ENCODE assay signal across 15 mouse cellular contexts in the genomic region with DNA sequence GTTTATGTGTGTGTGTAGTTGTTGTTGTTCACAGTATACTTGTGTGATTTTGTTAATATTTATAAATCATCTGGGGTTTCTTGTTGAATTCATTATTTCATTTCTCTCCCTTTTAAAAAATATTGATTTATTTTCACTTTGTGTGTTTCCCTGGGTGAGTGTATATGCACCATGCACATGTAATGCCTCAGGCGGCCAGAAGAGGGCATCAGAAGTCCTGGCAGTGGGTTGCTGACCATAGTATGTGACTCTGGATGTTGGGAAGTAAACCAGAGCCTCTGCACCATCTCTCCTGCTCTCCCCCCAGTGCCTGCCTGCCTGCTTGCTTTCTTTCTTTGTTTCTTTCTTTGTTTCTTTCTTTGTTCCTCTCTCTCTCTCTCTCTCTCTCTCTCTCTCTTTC. TPM values are rescaled to one million over a fixed set of nuclear protein-coding genes. Genes with fewer than 3 reads are reported as not detected.
DNase-seq lines count a peak whose midpoint lies in the region; ATAC-seq and TF ChIP-seq lines count a peak whose summit lies in the region.
"Had no signal": no experiment of that assay in that cellular context is flagged by ENCODE, and none has a peak within 500 bp of the region (broad histone marks: within the 10 kb centered on the region; RNA-seq: fewer than 3 reads in every experiment).

No protein-coding gene starts in this region.

- no peaks in the 10 kb centered on the region for H3K9me3 ChIP-seq in hindbrain, postnatal 0 days (ENCODE audit: low read length)
- 0 out of 2 replicates have a peak, but pooled peaks cover 2% of the 10 kb centered on the region for H3K9me3 ChIP-seq in hindbrain, embryonic 13.5 days
- no peaks in the 10 kb centered on the region for H3K9me3 ChIP-seq in lung, embryonic 14.5 days (ENCODE audit: low read depth, low read length)
- H3K9me3 ChIP-seq in ES-E14 (ENCODE audit: control insufficient read depth, insufficient read depth, low read depth, low read length): no peaks in the 10 kb centered on the region
- H3K9me3 ChIP-seq in kidney, embryonic 16.5 days (ENCODE audit: low read length): peaks cover 5% of the 10 kb centered on the region; the same call in 1 of the 2 replicates
- H3K9me3 ChIP-seq: embryonic facial prominence, embryonic 12.5 days had no signal

- no peaks in the 10 kb centered on the region for H3K36me3 ChIP-seq in hindbrain, postnatal 0 days (ENCODE audit: insufficient read depth, low read length)
- no peaks in the 10 kb centered on the region for H3K36me3 ChIP-seq in hindbrain, embryonic 13.5 days
- no peaks in the 10 kb centered on the region for H3K36me3 ChIP-seq in lung, embryonic 14.5 days (ENCODE audit: insufficient read depth)
- no peaks in the 10 kb centered on the region for H3K36me3 ChIP-seq in ES-E14 (ENCODE audit: control insufficient read depth, insufficient read depth, low read length, poor library complexity, severe bottlenecking)
- H3K36me3 ChIP-seq in kidney, embryonic 16.5 days (ENCODE audit: insufficient read depth, low read length): no peaks in the 10 kb centered on the region
- H3K36me3 ChIP-seq: embryonic facial prominence, embryonic 12.5 days; forebrain, embryonic 10.5 days had no signal

- in situ Hi-C loops in ES-E14 (cut with MboI; ENCODE audit: low sequenced_read_pairs in 2 of 2, unreplicated experiment in 2 of 2): no loop called here

- no peak overlapping the region for H3K27ac ChIP-seq in hindbrain, postnatal 0 days
- no peak overlapping the region for H3K27ac ChIP-seq in hindbrain, embryonic 13.5 days
- H3K27ac ChIP-seq in lung, embryonic 14.5 days (ENCODE audit: low read depth): no peak overlapping the region
- no peak overlapping the region for H3K27ac ChIP-seq in ES-E14 (ENCODE audit: insufficient read depth, low read depth, low read length, poor library complexity, severe bottlenecking)
- no peak overlapping the region for H3K27ac ChIP-seq in cortical plate, adult 2 months (ENCODE audit: insufficient read depth, low read length)
- no peak overlapping the region for H3K27ac ChIP-seq in kidney, embryonic 16.5 days (ENCODE audit: low read length)
- H3K27ac ChIP-seq: embryonic facial prominence, embryonic 12.5 days; forebrain, embryonic 10.5 days had no signal

- peak; percentile 38 for TF ChIP-seq CTCF in hindbrain, postnatal 0 days (IDR thresholded peaks at IDR 0.05; ENCODE audit: low read depth)
- TF ChIP-seq CTCF in lung, embryonic 14.5 days (IDR thresholded peaks at IDR 0.05; ENCODE audit: low read depth): peak; percentile 45
- 0 out of 2 replicates have a peak, but pooled peaks have one; percentile 26 for TF ChIP-seq CTCF in cortical plate, adult 2 months (IDR thresholded peaks at IDR 0.05; ENCODE audit: extremely low read depth, insufficient read depth, low read length)

- no peak overlapping the region for H3K9ac ChIP-seq in hindbrain, postnatal 0 days (replicated peaks; ENCODE audit: low read length)
- H3K9ac ChIP-seq in hindbrain, embryonic 13.5 days: no peak overlapping the region
- no peak overlapping the region for H3K9ac ChIP-seq in lung, embryonic 14.5 days
- H3K9ac ChIP-seq in ES-E14 (ENCODE audit: insufficient read depth, low read depth, low read length, poor library complexity, severe bottlenecking): no peak overlapping the region
- H3K9ac ChIP-seq in kidney, embryonic 16.5 days (replicated peaks; ENCODE audit: low read length): no peak overlapping the region
- H3K9ac ChIP-seq: embryonic facial prominence, embryonic 12.5 days had no signal

- H3K4me2 ChIP-seq in hindbrain, postnatal 0 days (ENCODE audit: low read depth, low read length): no peak overlapping the region
- no peak overlapping the region for H3K4me2 ChIP-seq in hindbrain, embryonic 13.5 days
- H3K4me2 ChIP-seq in lung, embryonic 14.5 days: no peak overlapping the region
- H3K4me2 ChIP-seq in kidney, embryonic 16.5 days (replicated peaks; ENCODE audit: low read depth, low read length): no peak overlapping the region
- H3K4me2 ChIP-seq: embryonic facial prominence, embryonic 12.5 days had no signal

- H3K27me3 ChIP-seq in hindbrain, postnatal 0 days (ENCODE audit: insufficient read depth, low read length): no peaks in the 10 kb centered on the region
- H3K27me3 ChIP-seq in hindbrain, embryonic 13.5 days: peaks cover 14% of the 10 kb centered on the region; the same call in 1 of the 2 replicates
- H3K27me3 ChIP-seq in lung, embryonic 14.5 days (ENCODE audit: insufficient read depth, low read length): peaks cover 37% of the 10 kb centered on the region
- H3K27me3 ChIP-seq in kidney, embryonic 16.5 days (ENCODE audit: insufficient read depth, low read length): peaks cover 41% of the 10 kb centered on the region

- H3K4me3 ChIP-seq in hindbrain, postnatal 0 days (ENCODE audit: low read length): no peak overlapping the region
- H3K4me3 ChIP-seq in hindbrain, embryonic 13.5 days: no peak overlapping the region
- H3K4me3 ChIP-seq in lung, embryonic 14.5 days (ENCODE audit: low read depth, low read length): no peak overlapping the region
- H3K4me3 ChIP-seq in ES-E14 (ENCODE audit: insufficient read depth in 1 of 2, low read depth in 1 of 2, low read length in 2 of 2, poor library complexity in 1 of 2, severe bottlenecking in 1 of 2): no peak overlapping the region
- H3K4me3 ChIP-seq in cortical plate, adult 2 months (ENCODE audit: insufficient read depth, low read length): no peak overlapping the region
- H3K4me3 ChIP-seq in kidney, embryonic 16.5 days (ENCODE audit: low read length): no peak overlapping the region
- H3K4me3 ChIP-seq: embryonic facial prominence, embryonic 12.5 days; forebrain, embryonic 10.5 days had no signal

- no peaks in the 10 kb centered on the region for H3K4me1 ChIP-seq in hindbrain, postnatal 0 days (ENCODE audit: insufficient read depth, low read length)
- H3K4me1 ChIP-seq in hindbrain, embryonic 13.5 days (replicated peaks): peaks cover 10% of the 10 kb centered on the region
- H3K4me1 ChIP-seq in lung, embryonic 14.5 days (ENCODE audit: insufficient read depth): no peaks in the 10 kb centered on the region
- peaks cover 0 to 6% of the 10 kb centered on the region in 2 experiments; a peak in 1 of 4 replicates for H3K4me1 ChIP-seq in ES-E14 (ENCODE audit: control insufficient read depth in 2 of 2, insufficient read depth in 2 of 2, low read length in 2 of 2, poor library complexity in 1 of 2)
- no peaks in the 10 kb centered on the region for H3K4me1 ChIP-seq in cortical plate, adult 2 months (ENCODE audit: control insufficient read depth, insufficient read depth, low read length)
- H3K4me1 ChIP-seq in kidney, embryonic 16.5 days (ENCODE audit: insufficient read depth, low read length): peaks cover 16% of the 10 kb centered on the region; the same call in 1 of the 2 replicates

- DNase-seq in hindbrain, postnatal 0 days (ENCODE audit: low spot score): no peak
- no peak for DNase-seq in lung, embryonic 14.5 days
- no peak for DNase-seq in lung, postnatal 14 days
- no peak for DNase-seq in ES-E14 (ENCODE audit: low read depth, low spot score)
- DNase-seq: adrenal gland, adult 8-10 months; heart, postnatal 14 days; layer of hippocampus, adult 9-11 months; spleen, adult 18-20 months had no signal

- WGBS in hindbrain, postnatal 0 days: 32% methylated on average over 1 of the region's 1 CpGs
- 30% methylated on average over 1 of the region's 1 CpGs for WGBS in hindbrain, embryonic 13.5 days
- 4% methylated on average over 1 of the region's 1 CpGs for WGBS in lung, embryonic 14.5 days
- 10% methylated on average over 1 of the region's 1 CpGs for WGBS in kidney, embryonic 16.5 days

- no peak for ATAC-seq in hindbrain, postnatal 0 days
- ATAC-seq in hindbrain, embryonic 13.5 days (ENCODE audit: low FRiP score): no peak
- no peak for ATAC-seq in lung, embryonic 14.5 days (ENCODE audit: insufficient read depth)
- ATAC-seq in kidney, embryonic 16.5 days (ENCODE audit: low FRiP score, low TSS enrichment): no peak
- ATAC-seq: intestine, embryonic 16.5 days had no signal

- no peak for TF ChIP-seq POLR2A in cortical plate, adult 2 months (IDR thresholded peaks at IDR 0.05; ENCODE audit: extremely low read depth, insufficient read depth, low read length)

TF ChIP-seq in ES-E14, 5 proteins besides CTCF, POLR2A, EP300 and RAD21:
- TF ChIP-seq ZC3H11A (IDR thresholded peaks at IDR 0.05; ENCODE audit: borderline replicate concordance, low read depth, low read length) (peak; percentile 89), CHD2 (IDR thresholded peaks at IDR 0.05; ENCODE audit: low read depth, low read length) (no peak), MAFK (IDR thresholded peaks at IDR 0.05; ENCODE audit: insufficient read depth, low read depth, low read length) (no peak)

RNA-seq across cellular contexts. Expression of a gene that starts 2.5 kb away (rescaled TPM):
- 229 and 233 TPM in 2 replicates for total RNA-seq in hindbrain, postnatal 0 days (2014; rRNA removed)
- 158 and 160 TPM in 2 replicates for polyA plus RNA-seq in hindbrain, postnatal 0 days (2015; fragmentation: Nextera tagmentation; extraction: Ambion mirVana)
- polyA plus RNA-seq in hindbrain, embryonic 13.5 days (2015; fragmentation: Nextera tagmentation; extraction: Ambion mirVana): 90.8 and 99.2 TPM in 2 replicates
- 1.3 and 1.7 TPM in 2 replicates for polyA plus RNA-seq in lung, embryonic 14.5 days (2014; fragmentation: Nextera tagmentation; extraction: Ambion mirVana)
- 1.9 and 5.0 TPM in 2 replicates for total RNA-seq in ES-E14 (2012; rRNA removed)
- polyA plus RNA-seq in cortical plate, adult 2 months (2012; rRNA removed): 200 and 214 TPM in 2 replicates
- polyA plus RNA-seq in kidney, embryonic 16.5 days (2015; fragmentation: Nextera tagmentation; extraction: Ambion mirVana): 5.8 and 6.9 TPM in 2 replicates
- total RNA-seq: megakaryocyte progenitor cell, adult 5-6 weeks had no signal

Comparison
In these comparisons a context has a peak if more than half of its experiments do, and no peak if none do; other contexts are left out.
1. RNA of a gene that starts 2.5 kb away (polyA plus RNA-seq): 200 to 214 TPM in cortical plate, adult 2 months, 158 to 160 TPM in hindbrain, postnatal 0 days and 90.8 to 99.2 TPM in hindbrain, embryonic 13.5 days; 5.8 to 6.9 TPM in kidney, embryonic 16.5 days and 1.3 to 1.7 TPM in lung, embryonic 14.5 days; every median in the first group is over 10 times any median in the second.
2. Peak in every context shown above with its lines, with median percentiles within 50 percentile points of each other: CTCF ChIP-seq.